Mouse (Mus musculus): ENCODE measurements around the gene C1s1. TPM values are rescaled to one million over a fixed set of nuclear protein-coding genes. Genes with fewer than 3 reads are reported as not detected.
"Not testable (repeated sequence)": the region's sequence is repeated elsewhere in the genome, so short reads cannot be mapped to it uniquely, and the experiment has no call there.

The C1s1 gene
- polyA plus RNA-seq, 1 experiment from 2014 or later = 47.0 TPM

DNA sequence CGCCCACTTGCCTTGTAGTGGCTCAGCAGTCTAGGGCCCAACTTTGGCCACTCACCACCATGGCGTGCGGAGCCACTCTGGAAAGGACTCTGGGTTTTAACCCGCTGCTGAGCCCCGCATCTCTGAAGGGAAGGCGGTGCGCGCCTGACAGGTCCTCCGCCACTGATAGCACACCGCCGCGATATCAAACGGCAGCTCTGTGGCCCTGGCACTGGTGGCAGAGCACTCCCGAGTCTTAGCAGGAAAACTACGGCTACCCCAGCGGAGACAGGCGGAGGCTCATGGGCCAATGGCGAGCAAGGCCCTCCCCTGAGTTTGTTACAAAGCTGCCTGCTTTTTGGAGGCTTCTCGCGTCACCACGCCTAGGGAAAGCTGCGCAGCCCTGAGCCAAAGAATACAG is 10.6 kb upstream of the C1s1 start:
- Histone ChIP-seq H3K9ac (no peak overlapping the region), H3K4me1 (replicated peaks) (no peaks in the 10 kb centered on the region), H3K27me3 (no peaks in the 10 kb centered on the region), H3K4me2 (no peak overlapping the region), H3K4me3 (replicated peaks) (no peak overlapping the region), H3K9me3 (replicated peaks) (0 out of 2 replicates have a peak, but pooled peaks cover 4% of the 10 kb centered on the region), H3K36me3 (replicated peaks) (no peaks in the 10 kb centered on the region), H3K27ac (replicated peaks) (no peak overlapping the region)
- WGBS (ENCODE audit: insufficient replicate concordance) = 63% methylated on average over 22 of the region's 22 CpGs
- ATAC-seq (ENCODE audit: insufficient read depth) = no peak

DNA sequence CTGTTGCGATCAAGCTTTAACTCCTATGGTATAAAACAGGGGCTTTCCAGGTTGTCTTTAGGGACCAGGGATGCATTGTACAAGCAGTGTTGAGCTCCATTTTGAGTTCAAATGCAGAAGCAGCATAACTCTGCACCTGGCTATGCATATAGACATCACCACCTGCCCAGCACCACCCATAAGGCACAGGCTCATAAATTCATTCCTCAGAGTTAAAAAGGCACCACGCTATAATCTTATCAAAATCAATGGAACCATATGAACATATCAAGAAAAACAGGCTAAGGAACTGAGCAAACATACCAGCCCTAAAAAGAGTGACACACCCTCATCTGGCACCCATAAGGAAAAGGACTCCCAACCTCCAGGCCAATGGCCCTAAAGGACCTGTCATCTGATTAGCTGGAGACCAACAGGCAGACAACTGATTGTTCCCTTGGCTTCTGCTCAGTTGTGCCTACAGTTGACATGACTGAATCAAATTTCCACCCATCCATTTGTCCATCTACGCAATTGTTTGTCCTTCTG is 6.9 kb upstream of the C1s1 start:
- 66% methylated on average over 3 of the region's 3 CpGs for WGBS (ENCODE audit: insufficient replicate concordance)

DNA sequence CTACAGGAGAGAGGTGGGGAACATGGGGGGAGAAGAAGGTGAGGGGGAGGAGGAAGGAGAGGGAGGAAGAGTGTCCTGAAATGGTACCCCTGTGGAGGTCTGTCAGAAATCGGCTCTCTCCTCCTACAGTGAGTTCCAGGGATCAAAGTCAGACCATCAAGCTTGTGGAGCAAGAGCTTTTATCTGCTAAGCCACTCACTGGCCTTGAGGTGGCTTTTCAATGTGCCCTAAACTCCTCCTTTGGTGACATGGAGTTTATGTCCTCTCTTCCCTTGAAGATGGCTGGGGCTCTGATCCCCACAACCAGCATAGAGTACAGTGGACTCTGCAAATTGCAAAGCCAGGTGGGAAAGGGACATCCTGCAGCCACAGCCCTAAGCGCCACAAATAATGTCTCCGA is 5.8 kb upstream of the C1s1 start:
- H3K27ac ChIP-seq (replicated peaks); H3K4me2 ChIP-seq; H3K36me3 ChIP-seq (replicated peaks); ATAC-seq (ENCODE audit: insufficient read depth); H3K4me3 ChIP-seq (replicated peaks); H3K9ac ChIP-seq; H3K27me3 ChIP-seq; H3K4me1 ChIP-seq (replicated peaks); H3K9me3 ChIP-seq (replicated peaks): not testable (repeated sequence)
- 72% methylated on average over 3 of the region's 3 CpGs for WGBS (ENCODE audit: insufficient replicate concordance)

More for the DNA sequence above, 6.9 kb upstream of the C1s1 start:
- no peaks in the 10 kb centered on the region for H3K27me3 ChIP-seq
- H3K4me1 ChIP-seq (replicated peaks) = no peaks in the 10 kb centered on the region
- H3K27ac ChIP-seq (replicated peaks) = no peak overlapping the region
- 0 out of 2 replicates have a peak, but pooled peaks cover 4% of the 10 kb centered on the region for H3K9me3 ChIP-seq (replicated peaks)
- no peak overlapping the region for H3K4me2 ChIP-seq
- no peak overlapping the region for H3K9ac ChIP-seq
- ATAC-seq (ENCODE audit: insufficient read depth) = no peak
- no peaks in the 10 kb centered on the region for H3K36me3 ChIP-seq (replicated peaks)
- H3K4me3 ChIP-seq (replicated peaks) = no peak overlapping the region

DNA sequence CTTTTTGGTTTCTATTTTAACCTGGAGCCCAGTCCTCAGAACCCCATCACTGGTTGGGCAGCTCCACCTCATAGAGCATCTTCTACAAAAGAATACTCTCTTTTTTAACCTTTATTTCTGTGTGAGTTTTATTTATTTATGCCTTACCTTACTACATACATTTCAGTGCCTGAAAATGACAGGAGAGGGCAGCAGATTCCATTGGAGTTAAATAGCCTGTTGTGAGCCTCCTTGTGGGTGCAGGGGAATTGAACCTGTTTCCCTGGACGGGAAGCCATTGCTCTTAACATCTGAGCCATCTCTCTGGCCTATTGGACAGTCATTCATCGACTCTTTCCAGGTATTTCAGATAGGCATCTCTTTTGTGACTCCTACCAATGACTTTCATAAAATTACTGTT is 3.3 kb upstream of the C1s1 start:
- Histone ChIP-seq H3K4me3 (replicated peaks) (no peak overlapping the region), H3K9ac (no peak overlapping the region), H3K27me3 (no peaks in the 10 kb centered on the region), H3K9me3 (replicated peaks) (no peaks in the 10 kb centered on the region), H3K36me3 (replicated peaks) (no peaks in the 10 kb centered on the region), H3K27ac (replicated peaks) (no peak overlapping the region), H3K4me2 (no peak overlapping the region), H3K4me1 (replicated peaks) (no peaks in the 10 kb centered on the region)
- WGBS (ENCODE audit: insufficient replicate concordance) = 44% methylated on average over 2 of the region's 2 CpGs
- no peak for ATAC-seq (ENCODE audit: insufficient read depth)

DNA sequence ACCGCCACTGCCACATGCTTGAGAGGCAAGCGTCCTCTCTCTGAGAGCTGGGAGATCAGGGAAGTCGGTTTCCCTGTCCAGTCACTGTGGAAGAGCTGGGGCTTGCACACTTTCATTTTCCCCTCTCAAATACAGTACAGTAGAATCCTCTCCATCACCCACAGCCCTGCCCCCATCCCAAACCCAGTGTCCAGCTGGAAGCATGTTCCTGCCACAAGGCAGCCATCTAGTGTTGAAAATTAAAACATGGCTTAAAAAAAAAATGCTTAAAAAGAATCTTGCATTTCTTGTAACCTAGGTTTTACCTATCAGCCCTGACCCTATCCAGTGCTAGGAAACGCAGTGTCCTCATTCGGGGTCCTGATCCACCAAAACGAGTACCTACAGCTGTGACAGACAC is 2.3 kb upstream of the C1s1 start:
- H3K4me3 ChIP-seq (replicated peaks) = no peak overlapping the region
- H3K4me2 ChIP-seq = no peak overlapping the region
- H3K27me3 ChIP-seq = no peaks in the 10 kb centered on the region
- H3K27ac ChIP-seq (replicated peaks) = no peak overlapping the region
- no peaks in the 10 kb centered on the region for H3K36me3 ChIP-seq (replicated peaks)
- H3K4me1 ChIP-seq (replicated peaks) = no peaks in the 10 kb centered on the region
- 47% methylated on average over 6 of the region's 6 CpGs for WGBS (ENCODE audit: insufficient replicate concordance)
- no peak for ATAC-seq (ENCODE audit: insufficient read depth)
- H3K9me3 ChIP-seq (replicated peaks) = no peaks in the 10 kb centered on the region
- H3K9ac ChIP-seq = no peak overlapping the region

GRCm38 (mm10) chr6:124541176-124541575 is 983 bp downstream of the C1s1 start:
- H3K4me2 ChIP-seq = peak overlapping the region; percentile 27
- 46% methylated on average over 2 of the region's 2 CpGs for WGBS (ENCODE audit: insufficient replicate concordance)

DNA sequence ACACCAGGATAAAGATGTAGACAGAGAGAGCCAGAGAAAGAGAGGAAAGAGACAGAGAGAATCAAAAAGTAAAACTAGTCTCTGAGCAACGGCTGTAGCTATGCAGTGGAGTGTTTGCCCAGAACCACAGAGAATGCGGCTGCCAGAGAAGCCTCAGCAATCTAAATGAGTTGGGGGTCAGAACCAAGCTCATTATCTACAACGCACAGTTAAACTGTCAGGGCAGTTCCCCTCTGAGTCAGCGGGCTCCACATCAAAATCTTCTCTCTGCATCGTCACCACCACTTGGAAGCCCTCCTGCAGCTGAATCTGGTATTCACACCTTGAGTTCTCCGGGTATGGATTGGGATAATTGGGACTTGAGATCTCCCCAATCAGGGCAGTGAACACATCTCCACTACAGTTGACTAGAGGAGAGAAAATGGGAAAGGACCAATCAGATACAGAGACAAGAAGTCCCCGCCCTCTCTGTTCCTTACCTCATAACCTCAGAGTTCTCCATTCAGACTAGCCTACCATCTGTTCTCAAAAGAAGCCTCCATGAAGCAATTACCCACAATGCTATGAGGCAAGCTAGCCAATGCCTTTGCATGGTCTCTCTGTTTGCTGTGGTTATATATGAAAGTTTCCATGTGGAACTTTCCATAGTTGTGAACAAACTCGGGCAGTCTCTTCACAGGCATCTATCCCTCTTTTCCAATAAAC is 5.9 kb downstream of the C1s1 start:
- not testable (repeated sequence) for H3K9ac ChIP-seq; H3K27ac ChIP-seq (replicated peaks); H3K27me3 ChIP-seq; H3K36me3 ChIP-seq (replicated peaks); H3K4me3 ChIP-seq (replicated peaks); ATAC-seq (ENCODE audit: insufficient read depth); H3K9me3 ChIP-seq (replicated peaks); H3K4me2 ChIP-seq; H3K4me1 ChIP-seq (replicated peaks)
- WGBS (ENCODE audit: insufficient replicate concordance) = 34% methylated on average over 8 of the region's 8 CpGs

More at GRCm38 (mm10) chr6:124541176-124541575, 983 bp downstream of the C1s1 start:
- H3K36me3 ChIP-seq (replicated peaks); ATAC-seq (ENCODE audit: insufficient read depth); H3K4me3 ChIP-seq (replicated peaks); H3K27ac ChIP-seq (replicated peaks); H3K9ac ChIP-seq; H3K27me3 ChIP-seq; H3K9me3 ChIP-seq (replicated peaks); H3K4me1 ChIP-seq (replicated peaks): not testable (repeated sequence)

DNA sequence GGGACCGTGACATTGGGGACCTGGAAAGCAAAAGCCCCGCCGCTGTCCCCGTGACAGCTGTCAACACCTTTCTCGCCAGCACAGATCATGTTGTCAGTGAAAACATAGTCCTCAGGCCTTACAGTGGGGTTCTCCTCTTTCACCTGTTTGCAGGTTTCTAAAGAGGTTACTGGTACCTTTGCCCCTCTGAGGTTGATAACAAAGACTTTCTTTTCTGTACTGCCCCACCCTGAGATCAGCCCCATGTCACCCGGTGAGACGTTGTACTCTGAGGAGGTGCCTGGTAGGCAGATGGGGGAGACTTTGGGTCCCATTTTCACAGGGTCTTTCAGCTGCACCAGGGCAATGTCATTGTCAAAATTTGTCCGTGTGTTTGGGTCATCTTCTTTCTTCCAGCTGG is 11.1 kb downstream of the C1s1 start:
- 71% methylated on average over 8 of the region's 8 CpGs for WGBS (ENCODE audit: insufficient replicate concordance)
- Histone ChIP-seq H3K9me3 (replicated peaks) (no peaks in the 10 kb centered on the region), H3K27me3 (no peaks in the 10 kb centered on the region), H3K27ac (replicated peaks) (no peak overlapping the region), H3K4me2 (no peak overlapping the region), H3K9ac (no peak overlapping the region), H3K36me3 (replicated peaks) (no peaks in the 10 kb centered on the region), H3K4me3 (replicated peaks) (no peak overlapping the region), H3K4me1 (replicated peaks) (no peaks in the 10 kb centered on the region)
- no peak for ATAC-seq (ENCODE audit: insufficient read depth)

GRCm38 (mm10) chr6:124527881-124528280 is 14.3 kb downstream of the C1s1 start:
- Histone ChIP-seq H3K4me1 (replicated peaks) (no peaks in the 10 kb centered on the region), H3K27ac (replicated peaks) (peak overlapping the region; percentile 61), H3K4me3 (replicated peaks) (no peak overlapping the region), H3K4me2 (no peak overlapping the region), H3K9me3 (replicated peaks) (no peaks in the 10 kb centered on the region), H3K36me3 (replicated peaks) (no peaks in the 10 kb centered on the region), H3K27me3 (no peaks in the 10 kb centered on the region), H3K9ac (no peak overlapping the region)
- WGBS (ENCODE audit: insufficient replicate concordance) = 31% methylated on average over 3 of the region's 3 CpGs
- ATAC-seq (ENCODE audit: insufficient read depth) = peak; percentile 40; the same call in 1 of the 2 replicates

DNA sequence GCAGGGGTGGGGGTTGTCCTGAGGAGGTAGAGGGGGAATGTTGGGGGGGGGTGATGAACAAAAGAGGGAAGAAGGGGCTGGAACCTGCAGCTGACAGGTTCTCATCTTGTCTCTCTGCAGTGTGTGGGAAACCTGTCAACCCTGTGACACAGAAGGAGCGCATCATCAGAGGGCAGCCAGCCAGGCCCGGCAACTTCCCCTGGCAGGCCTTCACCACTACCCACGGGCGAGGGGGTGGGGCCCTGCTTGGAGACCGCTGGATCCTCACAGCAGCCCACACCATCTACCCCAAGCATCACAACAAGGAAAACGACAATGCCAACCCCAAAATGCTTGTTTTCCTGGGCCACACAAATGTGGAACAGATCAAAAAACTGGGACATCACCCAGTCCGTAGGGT is 20.1 kb downstream of the C1s1 start:
- H3K4me2 ChIP-seq; H3K36me3 ChIP-seq (replicated peaks); H3K27me3 ChIP-seq; H3K9me3 ChIP-seq (replicated peaks); ATAC-seq (ENCODE audit: insufficient read depth); H3K9ac ChIP-seq; H3K4me1 ChIP-seq (replicated peaks); H3K27ac ChIP-seq (replicated peaks); H3K4me3 ChIP-seq (replicated peaks): not testable (repeated sequence)
- 54% methylated on average over 7 of the region's 7 CpGs for WGBS (ENCODE audit: insufficient replicate concordance)

GRCm38 (mm10) chr6:124517733-124518132 is 24.4 kb downstream of the C1s1 start:
- H3K27me3 ChIP-seq; H3K4me1 ChIP-seq (replicated peaks); H3K4me3 ChIP-seq (replicated peaks); H3K4me2 ChIP-seq; H3K36me3 ChIP-seq (replicated peaks); H3K9ac ChIP-seq; ATAC-seq (ENCODE audit: insufficient read depth); H3K9me3 ChIP-seq (replicated peaks); H3K27ac ChIP-seq (replicated peaks): not testable (repeated sequence)
- WGBS (ENCODE audit: insufficient replicate concordance) = 76% methylated on average over 4 of the region's 4 CpGs

Data from liver, embryonic 15.5 days (tissue).